Mouse (Mus musculus) bone marrow, adult 2 months (tissue): ENCODE measurements around the gene 1700012P22Rik. TPM values are rescaled to one million over a fixed set of nuclear protein-coding genes. Genes with fewer than 3 reads are reported as not detected.
A peak's percentile ranks its signal among the peaks of the same experiment; 100 is the strongest.

Experiments
- H3K27ac ChIP-seq: fragments of 200-500 bp; 2 replicates; pipeline ENCODE4 v1.5.1; 2012; ENCODE audit warnings: low read depth, mild to moderate bottlenecking, control low read depth, inconsistent platforms, low read length; ENCODE audit not compliant: control insufficient read depth, poor library complexity, insufficient read depth
- H3K4me1 ChIP-seq: fragments of 200-500 bp; 2 replicates; pipeline ENCODE4 v1.6.1; 2011; ENCODE audit warnings: low read length; ENCODE audit not compliant: control insufficient read depth, insufficient read depth
- H3K4me3 ChIP-seq: fragments of 200-500 bp; replicated peaks from 2 replicates; pipeline ENCODE3; 2011; ENCODE audit warnings: mild to moderate bottlenecking, low read depth, low read length, control low read depth; ENCODE audit not compliant: control insufficient read depth
- CTCF ChIP-seq: fragments of 200-500 bp; IDR thresholded peaks from 2 replicates; pipeline ENCODE4 v1.5.1; 2011; ENCODE audit warnings: low read length, control low read depth; ENCODE audit not compliant: control insufficient read depth, insufficient read depth
- POLR2A ChIP-seq: fragments of 200-500 bp; IDR thresholded peaks from 2 replicates; pipeline ENCODE4 v1.6.1; 2011; ENCODE audit warnings: low read depth, mild to moderate bottlenecking, control low read depth, low read length, borderline replicate concordance; ENCODE audit not compliant: control insufficient read depth
- WGBS: fragments of 180-500 bp; shearing (Covaris S2); methylation state at CpG from one replicate; pipeline ENCODE4 v1.1.7; 2018; 5-methylcytosine and 5-hydroxymethylcytosine counted together
- polyA plus RNA-seq: library from polyadenylated mRNA; stranded (reverse); fragments of >200 nt; gene quantifications from 2 replicates; pipeline ENCODE4 v1.2.4, GENCODE M21; 2011; ENCODE audit warnings: low replicate concordance; ENCODE audit not compliant: missing spikeins, insufficient read depth, insufficient read length

The 1700012P22Rik gene
- polyA plus RNA-seq, 1 experiment: not detected

DNA sequence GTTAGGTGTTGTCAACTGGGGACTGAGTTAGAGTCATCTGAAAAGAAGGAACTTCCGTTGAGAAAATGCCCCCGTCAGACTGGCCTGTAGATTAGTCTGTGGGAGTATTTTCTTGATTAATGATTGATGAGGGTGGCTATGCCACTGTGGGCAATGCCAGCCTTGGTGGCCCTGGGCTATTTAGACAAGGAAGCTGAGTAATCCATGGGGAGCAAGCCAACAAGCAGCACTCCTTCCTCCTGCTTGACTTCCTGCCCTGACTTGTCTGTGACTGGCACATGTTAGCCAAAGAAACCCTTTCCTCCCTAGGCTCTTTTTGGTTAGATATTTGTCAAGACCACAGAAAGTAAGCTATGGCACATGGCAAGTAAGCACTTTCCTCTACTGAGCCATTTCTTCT, 7.8 kb downstream of the 1700012P22Rik start:
- no peaks in the 10 kb centered on the region for H3K4me1 ChIP-seq
- WGBS: 70% methylated on average over 2 of the region's 2 CpGs
- no peak overlapping the region for H3K27ac ChIP-seq
- no peak overlapping the region for H3K4me3 ChIP-seq
- TF ChIP-seq CTCF (no peak), POLR2A (no peak)

- TF ChIP-seq POLR2A (no peak), CTCF (no peak)
- Histone ChIP-seq H3K4me1 (no peaks in the 10 kb centered on the region), H3K27ac (no peak overlapping the region), H3K4me3 (no peak overlapping the region)
- 20% methylated on average over 3 of the region's 3 CpGs for WGBS
These were observed 9.7 kb downstream of the 1700012P22Rik start for GRCm38 (mm10) chr4:144428868-144429267.

DNA sequence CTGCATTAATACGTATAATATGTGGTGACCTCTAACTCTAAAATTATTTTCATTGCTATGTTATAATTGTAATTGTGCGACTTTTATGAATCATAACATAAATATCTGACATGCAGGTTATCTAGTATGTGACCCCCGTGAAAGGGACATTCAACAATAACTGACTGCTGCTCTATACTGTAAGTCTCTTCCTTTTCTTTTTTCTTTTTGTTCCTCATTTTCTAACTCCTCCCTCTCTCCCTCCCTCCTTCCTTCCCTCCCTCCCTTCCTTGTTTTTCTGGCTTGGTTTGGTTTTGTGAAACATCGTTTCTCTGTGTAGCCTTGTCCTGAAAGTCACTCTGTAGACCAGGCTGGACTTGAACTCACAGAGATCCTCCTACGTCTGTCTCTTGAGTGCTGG, 14.0 kb downstream of the 1700012P22Rik start:
- H3K4me3 ChIP-seq: no peak overlapping the region
- no peak overlapping the region for H3K27ac ChIP-seq
- H3K4me1 ChIP-seq: no peaks in the 10 kb centered on the region
- WGBS: 43% methylated on average over 5 of the region's 5 CpGs
- TF ChIP-seq CTCF (no peak), POLR2A (no peak)

GRCm38 (mm10) chr4:144420644-144421043, 17.9 kb downstream of the 1700012P22Rik start:
- H3K4me3 ChIP-seq: no peak overlapping the region
- TF ChIP-seq CTCF: 0 out of 2 replicates have a peak, but pooled peaks have one; percentile 29
- TF ChIP-seq POLR2A: no peak
- no peak overlapping the region for H3K27ac ChIP-seq
- H3K4me1 ChIP-seq: no peaks in the 10 kb centered on the region

DNA sequence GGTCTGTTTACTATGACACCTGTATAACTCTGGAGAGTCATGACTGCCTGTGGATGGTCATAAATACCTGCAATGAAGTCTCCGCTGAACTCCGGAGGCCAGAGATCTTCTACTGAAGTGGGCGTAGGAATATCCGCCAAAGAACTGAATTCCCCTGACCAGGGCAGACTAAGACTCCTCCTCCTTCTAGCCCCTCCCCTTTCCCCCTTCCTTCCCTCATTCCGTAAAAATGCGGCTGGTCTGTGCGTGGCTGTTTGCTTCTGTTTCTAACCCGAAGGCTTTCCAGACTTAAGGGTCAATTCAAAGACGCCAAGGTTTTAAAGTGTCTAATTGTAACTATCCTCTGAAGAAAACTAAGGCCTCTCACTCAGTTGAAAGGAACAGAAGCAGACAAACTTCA, 30.3 kb downstream of the 1700012P22Rik start, which contains the start of gene Pramef12:
TSS of gene Pramef12 (minus strand) at position 175 of the 400 bp plus-strand sequence.
- WGBS: 84% methylated on average over 9 of the region's 9 CpGs
- TF ChIP-seq POLR2A: no peak
- no peak for TF ChIP-seq CTCF
- no peak within 1 kb of the TSS for H3K4me3 ChIP-seq
- H3K4me1 ChIP-seq: no peaks in the 10 kb centered on the region
- no peak within 1 kb of the TSS for H3K27ac ChIP-seq

- TF ChIP-seq CTCF: no peak
- Histone ChIP-seq H3K4me1 (no peaks in the 10 kb centered on the region), H3K27ac (no peak overlapping the region), H3K4me3 (no peak overlapping the region)
- WGBS: 84% methylated on average over 3 of the region's 3 CpGs
These were observed 32.3 kb downstream of the 1700012P22Rik start for GRCm38 (mm10) chr4:144406261-144406660.

GRCm38 (mm10) chr4:144404456-144405086, 34.0 kb downstream of the 1700012P22Rik start:
- Histone ChIP-seq H3K27ac (no peak overlapping the region), H3K4me3 (no peak overlapping the region), H3K4me1 (no peaks in the 10 kb centered on the region)
- no peak for TF ChIP-seq POLR2A
- TF ChIP-seq CTCF: no peak
- 4% methylated on average over 17 of the region's 17 CpGs for WGBS

- no peak overlapping the region for H3K27ac ChIP-seq
- no peaks in the 10 kb centered on the region for H3K4me1 ChIP-seq
- H3K4me3 ChIP-seq: no peak overlapping the region
- TF ChIP-seq POLR2A: no peak
- no peak for TF ChIP-seq CTCF
- WGBS: 6% methylated on average over 4 of the region's 4 CpGs
These were observed 35.9 kb downstream of the 1700012P22Rik start for GRCm38 (mm10) chr4:144402712-144403111.

- Histone ChIP-seq H3K4me1 (no peaks in the 10 kb centered on the region), H3K27ac (no peak overlapping the region), H3K4me3 (no peak overlapping the region)
- TF ChIP-seq POLR2A: no peak
- no peak for TF ChIP-seq CTCF
- 79% methylated on average over 3 of the region's 3 CpGs for WGBS
These were observed 42.3 kb downstream of the 1700012P22Rik start for GRCm38 (mm10) chr4:144396316-144396715.
